Mouse (Mus musculus): ENCODE results near the gene Nfic. TPM values are rescaled to one million over a fixed set of nuclear protein-coding genes. Genes with fewer than 3 reads are reported as not detected.

Gene Nfic
- total RNA-seq, 2 experiments from 2014 or later: 133 TPM

GRCm38 (mm10) chr10:81488081-81488480, 32.6 kb upstream of the Nfic start:
- no peak for DNase-seq
- intact Hi-C loops (cut with DNase I): no loop called here

GRCm38 (mm10) chr10:81486496-81486895, 31.1 kb upstream of the Nfic start:
- no peak for DNase-seq

GRCm38 (mm10) chr10:81485479-81486018, 30.1 kb upstream of the Nfic start:
- intact Hi-C loops (cut with DNase I): no loop called here
- DNase-seq: no peak

More at GRCm38 (mm10) chr10:81486496-81486895, 31.1 kb upstream of the Nfic start:
- intact Hi-C loops (cut with DNase I): no loop called here

GRCm38 (mm10) chr10:81485060-81485449, 29.6 kb upstream of the Nfic start:
- no peak for DNase-seq
- intact Hi-C loops (cut with DNase I): no loop called here

- no peak for DNase-seq
- intact Hi-C loops (cut with DNase I): no loop called here
These were observed 29.1 kb upstream of the Nfic start for GRCm38 (mm10) chr10:81484441-81485059.

- intact Hi-C loops (cut with DNase I): no loop called here
- DNase-seq: no peak
These were observed 28.5 kb upstream of the Nfic start for GRCm38 (mm10) chr10:81483983-81484382.

GRCm38 (mm10) chr10:81482533-81482889, 27.1 kb upstream of the Nfic start, which contains the start of gene Celf5:
Gene Celf5 (minus strand): TSS chr10:81482709.
- peak; percentile 72 for DNase-seq
- intact Hi-C loops (cut with DNase I): no loop called here

- DNase-seq: no peak
- intact Hi-C loops (cut with DNase I): no loop called here
These were observed 26.4 kb upstream of the Nfic start for GRCm38 (mm10) chr10:81481605-81482532.

GRCm38 (mm10) chr10:81474461-81474860, 19.0 kb upstream of the Nfic start:
- DNase-seq: no peak
- intact Hi-C loops (cut with DNase I): no loop called here

- intact Hi-C loops (cut with DNase I): no loop called here
- DNase-seq: no peak
These were observed 17.6 kb upstream of the Nfic start for GRCm38 (mm10) chr10:81473003-81473451.

GRCm38 (mm10) chr10:81472403-81473002, 17.1 kb upstream of the Nfic start:
- intact Hi-C loops (cut with DNase I): no loop called here
- DNase-seq: no peak

GRCm38 (mm10) chr10:81470454-81470853, 15.0 kb upstream of the Nfic start:
- intact Hi-C loops (cut with DNase I): no loop called here
- no peak for DNase-seq

- intact Hi-C loops (cut with DNase I): no loop called here
- DNase-seq: no peak
These were observed 13.8 kb upstream of the Nfic start for GRCm38 (mm10) chr10:81469253-81469652.

GRCm38 (mm10) chr10:81467670-81468235, 12.3 kb upstream of the Nfic start:
- intact Hi-C loops (cut with DNase I): no loop called here
- no peak for DNase-seq

GRCm38 (mm10) chr10:81466881-81467280, 11.4 kb upstream of the Nfic start:
- intact Hi-C loops (cut with DNase I): no loop called here
- DNase-seq: no peak

GRCm38 (mm10) chr10:81466066-81466465, 10.6 kb upstream of the Nfic start:
- intact Hi-C loops (cut with DNase I): no loop called here
- DNase-seq: no peak

- no peak for DNase-seq
These were observed 9.8 kb upstream of the Nfic start for GRCm38 (mm10) chr10:81465265-81465645.

GRCm38 (mm10) chr10:81464405-81465264, 9.2 kb upstream of the Nfic start:
- intact Hi-C loops (cut with DNase I): no loop called here
- peak; percentile 25 to 40 for DNase-seq

More at GRCm38 (mm10) chr10:81465265-81465645, 9.8 kb upstream of the Nfic start:
- intact Hi-C loops (cut with DNase I): no loop called here

GRCm38 (mm10) chr10:81463531-81463930, 8.1 kb upstream of the Nfic start:
- intact Hi-C loops (cut with DNase I): no loop called here
- DNase-seq: no peak

- DNase-seq: no peak
- intact Hi-C loops (cut with DNase I): no loop called here
These were observed 7.5 kb upstream of the Nfic start for GRCm38 (mm10) chr10:81462917-81463316.

Data from heart, postnatal 14 days (tissue).